Mouse (Mus musculus): ENCODE data around the gene Fmc1.

Fmc1 gene

DNA sequence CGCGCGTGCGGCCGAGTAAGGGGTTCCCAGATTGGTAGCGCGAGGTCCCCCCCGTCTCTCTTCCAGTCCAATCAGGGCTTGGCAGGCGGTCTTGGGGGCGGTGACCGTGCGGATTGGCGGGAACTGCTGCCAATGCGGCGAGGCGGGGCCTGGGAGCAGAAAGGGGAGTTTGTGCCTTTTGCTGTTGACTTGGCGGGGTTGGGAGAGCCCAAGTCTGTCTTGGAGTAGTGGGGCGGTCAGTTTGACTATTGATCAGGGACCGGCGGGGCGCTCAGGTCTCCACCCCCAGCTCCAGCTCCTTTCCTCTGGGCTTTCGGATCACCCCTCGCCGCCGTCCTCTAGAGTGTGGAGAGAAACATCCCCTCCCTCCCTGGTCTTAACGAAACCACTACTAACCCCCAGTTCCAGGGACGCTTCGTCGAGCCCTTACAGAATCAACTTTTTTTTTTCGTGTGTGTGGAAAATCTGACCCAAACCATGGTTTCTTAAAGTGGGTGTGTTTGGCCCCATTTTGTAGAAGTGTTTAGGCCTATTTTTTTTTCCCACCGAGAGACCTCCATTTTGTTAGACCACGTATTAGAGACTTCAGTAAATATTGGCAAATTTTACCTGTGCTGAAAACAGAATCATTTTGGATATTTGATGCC, 18.8 kb downstream of the Fmc1 start:
- DNase-seq (ENCODE audit: low read depth, low spot score) = peak; percentile 94

DNA sequence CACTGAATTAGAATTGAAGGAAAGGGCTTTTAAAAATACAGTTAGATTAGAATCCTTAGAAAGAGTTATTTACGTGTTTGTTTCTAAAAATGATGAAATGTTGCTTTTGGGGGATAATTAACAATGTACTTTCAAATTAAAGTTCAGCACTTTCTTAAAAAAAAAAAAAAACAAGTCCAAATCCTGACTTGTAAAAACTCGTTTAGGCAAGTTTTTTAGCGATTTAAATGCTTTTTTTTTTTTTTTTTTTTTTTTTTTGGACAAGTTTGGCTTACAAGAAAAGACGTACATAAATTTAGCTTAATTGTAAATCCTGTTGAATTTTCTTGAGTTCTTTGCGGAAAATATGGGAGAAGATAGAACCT, 19.3 kb downstream of the Fmc1 start:
- no peak for DNase-seq (ENCODE audit: low read depth, low spot score)

DNA sequence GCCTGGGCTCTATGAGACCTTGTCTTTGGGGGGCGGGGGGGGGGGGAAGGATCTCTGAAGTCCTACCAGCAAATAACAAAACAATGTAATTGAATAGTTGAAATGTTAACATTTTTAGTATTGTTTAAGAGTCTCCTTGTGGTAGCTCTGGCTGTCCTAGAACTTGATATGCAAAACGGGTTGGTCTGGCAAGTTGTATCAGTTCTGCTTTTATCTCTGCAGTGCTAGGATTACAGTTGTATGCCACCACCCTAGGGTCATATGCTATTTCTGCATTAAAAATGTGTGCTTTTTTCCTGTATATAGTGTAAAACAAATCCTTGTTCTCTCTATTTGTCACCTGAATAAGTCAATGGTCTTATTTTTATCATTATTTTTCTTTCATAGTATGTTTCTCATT, 42.8 kb downstream of the Fmc1 start:
- DNase-seq (ENCODE audit: low read depth, low spot score) = no peak

DNA sequence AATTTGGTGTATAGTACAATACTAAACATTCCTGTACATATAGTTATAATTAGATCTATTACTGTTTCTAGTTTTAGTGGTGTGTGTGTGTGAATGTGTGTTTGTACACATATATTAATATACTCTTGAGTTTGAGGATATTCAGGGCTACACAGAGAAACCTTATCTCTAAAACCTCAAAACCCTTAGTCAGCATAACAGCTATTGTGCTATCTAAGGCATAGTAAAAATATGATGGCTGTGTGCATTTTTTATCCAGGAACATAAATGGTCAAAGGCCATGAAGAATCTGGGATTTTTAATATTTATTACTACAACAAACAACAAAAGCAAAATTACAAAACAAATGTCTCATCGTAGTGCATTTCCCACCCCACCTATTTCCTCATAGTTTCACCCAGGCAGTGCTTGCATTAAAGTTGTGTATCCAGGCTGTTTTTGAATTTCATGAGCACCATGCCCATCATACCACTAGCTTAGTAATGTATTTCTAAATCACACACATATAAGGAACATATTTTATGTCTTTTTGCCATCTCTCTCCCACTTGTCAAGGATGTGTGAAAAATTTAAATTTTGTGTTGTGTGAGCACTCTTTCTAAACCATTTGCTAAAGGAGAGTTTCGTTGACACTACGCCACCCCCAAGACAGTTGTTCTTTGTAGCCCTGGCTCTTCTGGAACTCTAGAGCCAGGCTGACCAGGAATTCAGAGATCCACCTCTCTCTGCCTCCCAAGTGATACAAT, 47.0 kb downstream of the Fmc1 start:
- no peak for DNase-seq (ENCODE audit: low read depth, low spot score)

DNA sequence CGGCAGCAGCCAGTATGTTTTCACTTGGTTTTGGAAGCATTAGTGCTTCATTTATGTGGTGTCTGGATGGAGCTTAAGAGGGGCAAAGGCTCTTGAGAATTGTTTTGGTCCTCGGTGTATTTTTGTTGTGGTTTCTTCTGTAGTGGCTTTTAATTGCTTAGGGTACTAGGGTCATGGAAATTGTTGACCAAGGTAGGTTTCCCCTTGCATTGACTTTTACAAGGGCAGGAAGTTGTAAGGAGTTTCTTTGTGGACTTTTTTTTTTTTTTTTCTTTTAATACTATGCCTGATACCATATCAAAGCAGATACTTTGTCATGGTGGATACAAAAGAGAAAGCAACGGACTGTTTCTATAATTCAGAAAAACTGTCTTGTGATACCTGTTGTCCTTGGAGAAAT, 48.4 kb downstream of the Fmc1 start:
- no peak for DNase-seq (ENCODE audit: low read depth, low spot score)
